Mouse (Mus musculus) embryonic facial prominence, embryonic 13.5 days (tissue): ENCODE results near the gene Zfp949. TPM values are rescaled to one million over a fixed set of nuclear protein-coding genes. Genes with fewer than 3 reads are reported as not detected.
"Not testable (repeated sequence)": the region's sequence is repeated elsewhere in the genome, so short reads cannot be mapped to it uniquely, and the experiment has no call there.

Experiments
- ATAC-seq: fragments of 200-750 bp; cut with Nextera tagmentation; 2 replicates; pipeline ENCODE4 v1.8.0; 2017; ENCODE audit warnings: low read depth; ENCODE audit not compliant: insufficient number of reproducible peaks, insufficient read depth, low FRiP score, low TSS enrichment
- H3K27ac ChIP-seq: fragments of 300-500 bp; sonication (generic); 2 replicates; pipeline ENCODE4 v1.5.1; 2015; ENCODE audit warnings: moderate library complexity, mild to moderate bottlenecking, inconsistent platforms
- H3K27me3 ChIP-seq: fragments of 300-500 bp; sonication (generic); 2 replicates; pipeline ENCODE4 v1.6.1; 2015; ENCODE audit warnings: mild to moderate bottlenecking, inconsistent platforms
- H3K36me3 ChIP-seq: fragments of 300-500 bp; sonication (generic); 2 replicates; pipeline ENCODE4 v1.6.1; 2015; ENCODE audit warnings: mild to moderate bottlenecking, inconsistent platforms
- H3K4me1 ChIP-seq: fragments of 300-500 bp; sonication (generic); 2 replicates; pipeline ENCODE4 v1.6.1; 2015; ENCODE audit warnings: inconsistent platforms
- H3K4me2 ChIP-seq: fragments of 300-500 bp; sonication (generic); 2 replicates; pipeline ENCODE4 v1.6.1; 2015; ENCODE audit warnings: moderate library complexity, mild to moderate bottlenecking, inconsistent platforms
- H3K4me3 ChIP-seq: fragments of 300-500 bp; sonication (generic); 2 replicates; pipeline ENCODE4 v1.5.1; 2015; ENCODE audit warnings: mild to moderate bottlenecking, inconsistent platforms
- H3K9ac ChIP-seq: fragments of 300-500 bp; sonication (generic); 2 replicates; pipeline ENCODE4 v1.6.1; 2015; ENCODE audit warnings: mild to moderate bottlenecking, inconsistent platforms
- H3K9me3 ChIP-seq: fragments of 300-500 bp; sonication (generic); 2 replicates; pipeline ENCODE4 v1.6.1; 2016; ENCODE audit warnings: inconsistent platforms
- WGBS: fragments of 180-500 bp; shearing (Covaris S2); methylation state at CpG from one replicate; pipeline ENCODE4 v1.1.7; 2015; ENCODE audit warnings: mixed read lengths; 5-methylcytosine and 5-hydroxymethylcytosine counted together
- polyA plus RNA-seq: library from polyadenylated mRNA; unstranded; fragments of >200 nt; fragmentation: Nextera tagmentation; extraction: Ambion mirVana; gene quantifications from 2 replicates; pipeline ENCODE4 v1.2.1, GENCODE M21; 2015

The Zfp949 gene
- polyA plus RNA-seq, 1 experiment from 2014 or later = 17.8 TPM

- 3% methylated on average over 2 of the region's 2 CpGs for WGBS
- no peak overlapping the region for H3K4me3 ChIP-seq
- ATAC-seq = no peak
- no peaks in the 10 kb centered on the region for H3K9me3 ChIP-seq
- H3K4me2 ChIP-seq = no peak overlapping the region
- no peak overlapping the region for H3K9ac ChIP-seq
- H3K36me3 ChIP-seq = 0 out of 2 replicates have a peak, but pooled peaks cover under 1% of the 10 kb centered on the region
- H3K27ac ChIP-seq = no peak overlapping the region
- H3K27me3 ChIP-seq = no peaks in the 10 kb centered on the region
- H3K4me1 ChIP-seq = peaks cover 16% of the 10 kb centered on the region
Measured at GRCm38 (mm10) chr9:88546166-88546565, 1.7 kb upstream of the Zfp949 start.

GRCm38 (mm10) chr9:88546657-88547056, 1.2 kb upstream of the Zfp949 start:
- Histone ChIP-seq H3K36me3 (0 out of 2 replicates have a peak, but pooled peaks cover 4% of the 10 kb centered on the region), H3K4me1 (peaks cover 16% of the 10 kb centered on the region), H3K9ac (no peak overlapping the region), H3K4me3 (no peak overlapping the region), H3K27me3 (no peaks in the 10 kb centered on the region), H3K27ac (no peak overlapping the region), H3K4me2 (no peak overlapping the region), H3K9me3 (no peaks in the 10 kb centered on the region)
- ATAC-seq = no peak
- WGBS = 61% methylated on average over 8 of the region's 8 CpGs

GRCm38 (mm10) chr9:88547270-88547669, 550 bp upstream of the Zfp949 start:
- H3K27ac ChIP-seq = 0 out of 2 replicates have a peak overlapping the region, but pooled peaks have one; percentile 17
- peak overlapping the region; percentile 62 for H3K4me2 ChIP-seq
- WGBS = 30% methylated on average over 7 of the region's 7 CpGs
- no peak for ATAC-seq
- no peaks in the 10 kb centered on the region for H3K9me3 ChIP-seq
- H3K4me3 ChIP-seq = peak overlapping the region; percentile 77
- H3K4me1 ChIP-seq = peaks cover 16% of the 10 kb centered on the region
- H3K27me3 ChIP-seq = no peaks in the 10 kb centered on the region
- 0 out of 2 replicates have a peak, but pooled peaks cover 6% of the 10 kb centered on the region for H3K36me3 ChIP-seq
- 0 out of 2 replicates have a peak overlapping the region, but pooled peaks have one; percentile 81 for H3K9ac ChIP-seq

- Histone ChIP-seq H3K4me3 (peak overlapping the region; percentile 77), H3K27me3 (no peaks in the 10 kb centered on the region), H3K4me1 (peaks cover 16% of the 10 kb centered on the region), H3K27ac (peak overlapping the region; percentile 86), H3K4me2 (peak overlapping the region; percentile 62), H3K9ac (peak overlapping the region; percentile 81), H3K9me3 (no peaks in the 10 kb centered on the region), H3K36me3 (peaks cover 16% of the 10 kb centered on the region)
- no peak for ATAC-seq
- WGBS = 3% methylated on average over 8 of the region's 8 CpGs
Measured at GRCm38 (mm10) chr9:88548614-88548945, 760 bp downstream of the Zfp949 start.

GRCm38 (mm10) chr9:88553071-88553470, 5.3 kb downstream of the Zfp949 start:
- Histone ChIP-seq H3K4me1 (peaks cover 16% of the 10 kb centered on the region), H3K36me3 (peaks cover 40% of the 10 kb centered on the region), H3K4me3 (no peak overlapping the region), H3K9ac (no peak overlapping the region), H3K27ac (no peak overlapping the region), H3K9me3 (no peaks in the 10 kb centered on the region), H3K27me3 (no peaks in the 10 kb centered on the region), H3K4me2 (no peak overlapping the region)
- WGBS = 98% methylated on average over 14 of the region's 14 CpGs
- no peak for ATAC-seq

GRCm38 (mm10) chr9:88558146-88558545, 10.3 kb downstream of the Zfp949 start:
- no peak for ATAC-seq
- Histone ChIP-seq H3K27ac (no peak overlapping the region), H3K36me3 (peaks cover 69% of the 10 kb centered on the region), H3K9ac (no peak overlapping the region), H3K27me3 (no peaks in the 10 kb centered on the region), H3K4me2 (no peak overlapping the region), H3K4me1 (no peaks in the 10 kb centered on the region), H3K9me3 (peaks cover 2% of the 10 kb centered on the region; the same call in 1 of the 2 replicates), H3K4me3 (no peak overlapping the region)
- WGBS = 89% methylated on average over 4 of the region's 4 CpGs

GRCm38 (mm10) chr9:88561476-88561875, 13.7 kb downstream of the Zfp949 start:
- H3K4me2 ChIP-seq, H3K27me3 ChIP-seq, H3K27ac ChIP-seq, ATAC-seq, H3K9ac ChIP-seq, H3K9me3 ChIP-seq, H3K4me1 ChIP-seq, H3K4me3 ChIP-seq: not testable (repeated sequence)
- peaks cover 78% of the 10 kb centered on the region for H3K36me3 ChIP-seq
- 93% methylated on average over 2 of the region's 2 CpGs for WGBS

GRCm38 (mm10) chr9:88570471-88570870, 22.7 kb downstream of the Zfp949 start:
- H3K9me3 ChIP-seq = peaks cover 31% of the 10 kb centered on the region
- not testable (repeated sequence) for H3K27me3 ChIP-seq, H3K4me2 ChIP-seq, ATAC-seq, H3K27ac ChIP-seq, H3K9ac ChIP-seq, H3K4me3 ChIP-seq, H3K4me1 ChIP-seq
- H3K36me3 ChIP-seq = peaks cover 50% of the 10 kb centered on the region
- WGBS = 100% methylated on average over 3 of the region's 3 CpGs

- not testable (repeated sequence) for H3K9ac ChIP-seq, H3K27ac ChIP-seq, H3K9me3 ChIP-seq, H3K27me3 ChIP-seq, H3K4me1 ChIP-seq, H3K4me3 ChIP-seq, H3K36me3 ChIP-seq, H3K4me2 ChIP-seq, ATAC-seq
- 76% methylated on average over 2 of the region's 2 CpGs for WGBS
Measured at GRCm38 (mm10) chr9:88580591-88580990, 32.8 kb downstream of the Zfp949 start, which contains the start of gene Trim43a. Trim43a (plus strand) TSS chr9:88580891.

- not testable (repeated sequence) for H3K27ac ChIP-seq, H3K4me3 ChIP-seq, H3K4me1 ChIP-seq, H3K9ac ChIP-seq, H3K27me3 ChIP-seq, H3K9me3 ChIP-seq, H3K4me2 ChIP-seq, ATAC-seq, H3K36me3 ChIP-seq
- WGBS = 74% methylated on average over 6 of the region's 6 CpGs
Measured at GRCm38 (mm10) chr9:88593708-88594107, 45.9 kb downstream of the Zfp949 start.

- H3K4me2 ChIP-seq = peak overlapping the region; percentile 60
- WGBS = 2% methylated on average over 46 of the region's 50 CpGs
- peak overlapping the region; percentile 38 for H3K4me3 ChIP-seq
- H3K36me3 ChIP-seq, H3K9me3 ChIP-seq, H3K27ac ChIP-seq, H3K4me1 ChIP-seq, H3K27me3 ChIP-seq: not testable (repeated sequence)
- peak; percentile 97 for ATAC-seq
- H3K9ac ChIP-seq = peak overlapping the region; percentile 60; the same call in 1 of the 2 replicates
Measured at GRCm38 (mm10) chr9:88599206-88600162, 51.7 kb downstream of the Zfp949 start.
